ENCODE assay signal across 23 mouse cellular contexts in the genomic region with DNA sequence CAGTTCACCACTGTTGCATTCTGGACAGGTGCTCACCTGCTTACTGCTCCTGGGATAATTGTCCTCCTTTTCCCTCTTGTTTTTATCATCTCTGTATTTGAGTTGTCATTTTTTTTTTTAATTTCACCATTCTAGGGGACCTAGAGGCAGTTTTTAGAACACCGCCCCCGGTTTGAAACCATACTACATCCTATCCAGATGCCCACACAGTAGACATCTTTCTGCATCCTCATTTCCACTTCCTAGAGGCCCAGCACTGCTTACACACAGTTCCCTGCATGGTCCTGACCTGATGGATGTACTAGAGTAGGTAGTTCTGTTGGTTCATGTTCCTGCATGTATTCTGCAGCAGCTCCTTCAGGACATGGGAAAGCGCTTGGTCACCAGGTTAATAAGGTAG.
"Had no signal": no experiment of that assay in that cellular context is flagged by ENCODE, and none has a peak within 500 bp of the region (broad histone marks: within the 10 kb centered on the region; RNA-seq: fewer than 3 reads in every experiment).

No protein-coding gene starts in this region.

- DNase-seq: cerebellum, adult 18-20 months; cerebellum, adult 2 months; cerebellum, adult 8-10 months; cerebellum, adult 9-10 months; cerebellum, adult 9-11 months; cerebellum, postnatal 10 days; cerebellum, postnatal 14 days; cerebellum, postnatal 25 days; cerebellum, postnatal 36 days; embryo, embryonic 11 days; forebrain, postnatal 0 days; gastrocnemius, adult 2 months; gastrocnemius, postnatal 10 days; gastrocnemius, postnatal 14 days; gastrocnemius, postnatal 25 days; gastrocnemius, postnatal 36 days; heart, adult 11 months; heart, adult 18-20 months; heart, adult 2 months had no signal

- ATAC-seq: forebrain, embryonic 13.5 days; forebrain, embryonic 14.5 days; forebrain, embryonic 15.5 days; forebrain, embryonic 16.5 days; forebrain, postnatal 0 days had no signal
